Mouse (Mus musculus) bone marrow macrophage, adult 2 months (primary cell): Measurements from ENCODE around the gene Sdhaf2.

Source experiments
- CTCF ChIP-seq: IDR thresholded peaks from 2 replicates; pipeline ENCODE4 v1.5.1; 2012; ENCODE audit warnings: low read depth, mild to moderate bottlenecking, low read length, moderate library complexity
- POLR2A ChIP-seq: IDR thresholded peaks from 2 replicates; pipeline ENCODE4 v1.6.1; 2012; ENCODE audit warnings: mild to moderate bottlenecking, low read depth, low read length, borderline replicate concordance

- TF ChIP-seq POLR2A, result no peak
- no peak for TF ChIP-seq CTCF
Measured at GRCm38 (mm10) chr19:10497512-10498160, 28.3 kb downstream of the Sdhaf2 start.
